Mouse (Mus musculus) forebrain, embryonic 11.5 days (tissue): Measurements from ENCODE around the gene Igdcc3. TPM values are rescaled to one million over a fixed set of nuclear protein-coding genes. Genes with fewer than 3 reads are reported as not detected.
A peak's percentile ranks its signal among the peaks of the same experiment; 100 is the strongest.

Experiments used
- ATAC-seq: fragments of 200-750 bp; cut with Nextera tagmentation; replicated peaks from 2 replicates; pipeline ENCODE4 v1.8.0; 2017; ENCODE audit warnings: moderate TSS enrichment; ENCODE audit not compliant: low FRiP score
- DNase-seq: peaks from one replicate; pipeline ENCODE4 v3.0.0-alpha.2; 2017; ENCODE audit warnings: low spot score
- H3K27ac ChIP-seq: fragments of 300-500 bp; sonication (generic); 2 replicates; pipeline ENCODE4 v1.5.1; 2014; ENCODE audit warnings: low read depth, low read length
- H3K27me3 ChIP-seq: fragments of 300-500 bp; sonication (generic); 2 replicates; pipeline ENCODE4 v1.6.1; 2014; ENCODE audit warnings: mild to moderate bottlenecking, low read length, mixed read lengths; ENCODE audit not compliant: control insufficient read depth, insufficient read depth
- H3K36me3 ChIP-seq: fragments of 300-500 bp; sonication (generic); 2 replicates; pipeline ENCODE4 v1.6.1; 2014; ENCODE audit warnings: mild to moderate bottlenecking, low read length, moderate library complexity, mixed read lengths; ENCODE audit not compliant: control insufficient read depth, insufficient read depth
- H3K4me1 ChIP-seq: fragments of 300-500 bp; sonication (generic); replicated peaks from 2 replicates; pipeline ENCODE4 v1.6.1; 2014; ENCODE audit warnings: low read length, mixed read lengths; ENCODE audit not compliant: control insufficient read depth, insufficient read depth
- H3K4me2 ChIP-seq: fragments of 300-500 bp; sonication (generic); 2 replicates; pipeline ENCODE4 v1.6.1; 2014; ENCODE audit warnings: low read depth, mild to moderate bottlenecking, low read length, moderate library complexity, mixed read lengths; ENCODE audit not compliant: severe bottlenecking
- H3K4me3 ChIP-seq: fragments of 300-500 bp; sonication (generic); 2 replicates; pipeline ENCODE4 v1.5.1; 2014; ENCODE audit warnings: low read depth, low read length
- H3K9ac ChIP-seq: fragments of 300-500 bp; sonication (generic); 2 replicates; pipeline ENCODE4 v1.6.1; 2014; ENCODE audit warnings: low read length
- H3K9me3 ChIP-seq: fragments of 300-500 bp; sonication (generic); 2 replicates; pipeline ENCODE4 v1.6.1; 2016; ENCODE audit warnings: low read length, mixed read lengths; ENCODE audit not compliant: control insufficient read depth
- WGBS: fragments of 180-500 bp; shearing (Covaris S2); extraction: QIAGEN DNeasy Blood & Tissue Kit; methylation state at CpG from one replicate; pipeline ENCODE4 v1.1.7; 2014; 5-methylcytosine and 5-hydroxymethylcytosine counted together
- polyA plus RNA-seq: library from polyadenylated mRNA; unstranded; fragments of >200 nt; fragmentation: Nextera tagmentation; extraction: Ambion mirVana; gene quantifications from 2 replicates; pipeline ENCODE4 v1.2.1, GENCODE M21; 2014

Igdcc3 gene
- polyA plus RNA-seq, 1 experiment from 2014 or later = 81.2 TPM

DNA sequence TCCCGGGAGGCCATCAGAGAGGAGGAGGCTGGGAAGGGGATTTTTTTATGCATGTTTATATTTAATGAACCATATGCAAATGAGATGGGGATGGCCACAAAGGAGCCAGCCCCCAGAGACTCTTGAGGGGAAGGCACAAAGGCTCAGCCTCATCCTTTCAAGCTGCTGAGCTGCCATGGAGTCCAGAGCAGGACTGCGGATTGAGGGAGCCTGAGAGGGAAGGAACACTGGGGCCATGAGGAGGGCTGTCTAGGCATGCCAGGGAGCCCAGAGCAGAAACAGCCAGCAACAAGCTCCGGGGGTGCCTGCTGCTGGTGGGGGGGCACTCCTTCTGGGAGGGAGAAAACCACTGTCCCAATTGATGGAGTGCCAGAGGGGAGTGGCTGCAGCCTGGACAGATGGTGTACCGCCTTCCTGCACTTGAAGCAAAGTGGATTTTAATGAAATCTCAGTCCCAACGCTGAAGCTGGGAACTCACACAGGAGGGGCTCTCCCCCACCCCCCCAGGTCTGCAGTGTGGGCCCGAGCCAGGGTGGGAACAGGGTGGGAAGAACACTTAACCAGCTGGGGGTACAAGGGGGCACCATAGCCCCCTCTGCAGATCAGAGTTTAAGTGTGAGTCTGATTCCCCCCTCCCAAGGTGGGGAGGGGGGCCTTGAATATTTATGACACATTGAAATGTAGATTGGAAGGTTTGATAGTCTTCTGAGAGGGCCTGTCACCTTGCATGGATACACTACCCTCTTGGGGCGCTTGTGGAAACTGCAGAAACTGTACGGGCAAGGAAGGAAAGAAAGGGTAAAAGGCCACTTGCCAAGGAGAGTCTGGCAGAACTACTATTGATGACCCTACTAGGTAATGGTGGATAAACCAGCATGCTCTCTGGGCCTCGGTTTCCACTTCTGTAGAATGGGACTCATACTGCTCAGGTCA is 35.2 kb downstream of the Igdcc3 start:
- Histone ChIP-seq H3K4me2 (peak overlapping the region; percentile 37), H3K9me3 (no peaks in the 10 kb centered on the region), H3K4me3 (no peak overlapping the region), H3K27ac (peak overlapping the region; percentile 98), H3K36me3 (peaks cover 2% of the 10 kb centered on the region; the same call in 1 of the 2 replicates), H3K27me3 (no peaks in the 10 kb centered on the region), H3K4me1 (peaks cover 61% of the 10 kb centered on the region), H3K9ac (peak overlapping the region; percentile 54)
- DNase-seq = peak; percentile 81
- peak; percentile 73 for ATAC-seq
- 24% methylated on average over 9 of the region's 9 CpGs for WGBS

DNA sequence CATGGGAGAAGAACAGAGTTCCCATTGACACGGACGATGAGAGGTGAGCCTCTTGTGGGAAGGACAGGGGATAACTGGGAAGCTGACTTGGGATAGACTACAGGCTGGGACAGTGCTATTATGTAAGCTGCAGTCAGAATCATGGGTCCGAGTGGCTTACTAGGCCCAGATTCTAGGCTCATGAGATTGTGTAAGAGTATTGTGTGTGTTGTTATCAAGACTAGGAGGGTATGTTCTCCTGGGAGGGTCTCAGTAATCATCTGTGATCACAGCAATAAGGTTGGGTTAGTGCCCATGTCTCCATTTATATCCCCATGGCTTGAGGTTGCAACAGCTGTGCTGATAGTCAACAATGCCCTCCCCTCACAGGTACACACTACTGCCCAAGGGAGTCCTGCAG is 36.5 kb downstream of the Igdcc3 start:
- Histone ChIP-seq H3K4me3 (no peak overlapping the region), H3K27me3 (no peaks in the 10 kb centered on the region), H3K27ac (peak overlapping the region; percentile 98), H3K9ac (peak overlapping the region; percentile 55; the same call in 1 of the 2 replicates), H3K36me3 (peaks cover 5% of the 10 kb centered on the region; the same call in 1 of the 2 replicates), H3K4me1 (peaks cover 64% of the 10 kb centered on the region), H3K4me2 (no peak overlapping the region; the same call in 1 of the 2 replicates), H3K9me3 (no peaks in the 10 kb centered on the region)
- ATAC-seq = no peak
- WGBS = 65% methylated on average over 3 of the region's 3 CpGs
- DNase-seq = no peak

DNA sequence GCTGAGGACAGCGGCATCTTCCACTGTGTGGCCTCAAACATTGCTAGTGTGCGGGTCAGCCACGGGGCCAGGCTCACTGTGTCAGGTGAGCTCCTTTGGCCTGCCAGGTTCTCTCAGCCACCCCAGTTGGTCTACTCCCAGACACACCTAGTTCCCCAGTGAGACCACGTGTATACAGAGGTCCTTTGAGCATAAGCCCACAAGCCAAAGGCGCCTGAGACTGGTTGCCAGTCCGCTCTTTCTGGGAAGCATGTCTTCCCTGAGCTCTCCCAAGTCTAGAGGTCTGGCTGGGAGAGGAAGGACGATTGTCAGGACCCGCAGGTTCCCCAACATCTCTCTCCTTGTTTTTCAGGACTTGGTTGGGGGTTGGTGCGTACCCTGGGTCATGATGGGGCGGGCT is 36.9 kb downstream of the Igdcc3 start:
- DNase-seq = no peak
- Histone ChIP-seq H3K9ac (peak overlapping the region; percentile 55), H3K27ac (peak overlapping the region; percentile 98), H3K9me3 (no peaks in the 10 kb centered on the region), H3K36me3 (peaks cover 9% of the 10 kb centered on the region; the same call in 1 of the 2 replicates), H3K27me3 (no peaks in the 10 kb centered on the region), H3K4me2 (peak overlapping the region; percentile 29; the same call in 1 of the 2 replicates), H3K4me1 (peaks cover 64% of the 10 kb centered on the region), H3K4me3 (no peak overlapping the region)
- 35% methylated on average over 10 of the region's 10 CpGs for WGBS
- ATAC-seq = no peak

DNA sequence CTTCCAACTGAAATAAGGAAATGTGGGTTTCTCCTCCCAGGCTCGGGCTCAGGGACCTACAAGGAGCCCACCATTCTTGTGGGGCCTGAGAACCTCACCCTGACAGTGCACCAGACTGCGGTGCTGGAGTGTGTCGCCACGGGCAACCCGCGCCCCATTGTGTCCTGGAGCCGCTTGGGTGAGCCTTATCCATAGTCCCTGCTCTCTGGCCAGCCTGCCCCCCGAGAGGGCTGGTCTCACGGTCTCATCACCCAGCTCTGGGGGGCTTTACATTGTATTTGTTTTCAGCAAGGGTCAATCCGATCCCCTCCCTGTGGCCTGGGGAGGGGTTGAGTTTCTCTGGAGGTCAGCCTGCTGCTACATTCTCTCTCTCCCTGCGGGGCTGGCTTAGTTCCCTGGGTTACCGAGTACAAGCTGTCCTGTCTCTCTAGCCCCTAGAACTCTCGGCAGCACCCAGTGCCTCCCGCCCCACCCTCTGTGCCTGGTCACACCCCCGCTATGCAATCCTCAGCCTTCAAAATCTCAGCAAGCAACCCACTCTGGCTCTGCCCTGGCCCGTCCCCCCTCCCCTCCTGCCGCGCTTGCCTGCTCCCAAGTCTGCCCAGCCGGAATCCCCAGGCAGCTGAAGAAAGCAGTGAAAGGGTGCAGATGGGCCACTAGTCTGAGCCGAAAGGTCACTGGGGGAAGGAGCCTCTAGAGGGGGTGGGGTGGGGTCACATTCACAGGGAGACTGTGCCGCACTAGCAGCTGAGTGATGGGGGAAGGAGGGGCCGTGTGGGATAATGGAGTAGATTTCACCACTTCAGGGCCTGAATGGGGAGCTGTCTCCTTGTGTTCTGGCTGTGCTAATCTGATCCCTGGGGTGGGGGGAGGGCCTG is 37.6 kb downstream of the Igdcc3 start:
- H3K4me1 ChIP-seq = peaks cover 64% of the 10 kb centered on the region
- DNase-seq = peak; percentile 84
- H3K4me3 ChIP-seq = no peak overlapping the region
- peak overlapping the region; percentile 29 for H3K4me2 ChIP-seq
- H3K27ac ChIP-seq = peak overlapping the region; percentile 98
- peaks cover 9% of the 10 kb centered on the region; the same call in 1 of the 2 replicates for H3K36me3 ChIP-seq
- peak overlapping the region; percentile 55 for H3K9ac ChIP-seq
- ATAC-seq = peak; percentile 71
- WGBS = 3% methylated on average over 22 of the region's 22 CpGs
- no peaks in the 10 kb centered on the region for H3K27me3 ChIP-seq
- H3K9me3 ChIP-seq = no peaks in the 10 kb centered on the region

DNA sequence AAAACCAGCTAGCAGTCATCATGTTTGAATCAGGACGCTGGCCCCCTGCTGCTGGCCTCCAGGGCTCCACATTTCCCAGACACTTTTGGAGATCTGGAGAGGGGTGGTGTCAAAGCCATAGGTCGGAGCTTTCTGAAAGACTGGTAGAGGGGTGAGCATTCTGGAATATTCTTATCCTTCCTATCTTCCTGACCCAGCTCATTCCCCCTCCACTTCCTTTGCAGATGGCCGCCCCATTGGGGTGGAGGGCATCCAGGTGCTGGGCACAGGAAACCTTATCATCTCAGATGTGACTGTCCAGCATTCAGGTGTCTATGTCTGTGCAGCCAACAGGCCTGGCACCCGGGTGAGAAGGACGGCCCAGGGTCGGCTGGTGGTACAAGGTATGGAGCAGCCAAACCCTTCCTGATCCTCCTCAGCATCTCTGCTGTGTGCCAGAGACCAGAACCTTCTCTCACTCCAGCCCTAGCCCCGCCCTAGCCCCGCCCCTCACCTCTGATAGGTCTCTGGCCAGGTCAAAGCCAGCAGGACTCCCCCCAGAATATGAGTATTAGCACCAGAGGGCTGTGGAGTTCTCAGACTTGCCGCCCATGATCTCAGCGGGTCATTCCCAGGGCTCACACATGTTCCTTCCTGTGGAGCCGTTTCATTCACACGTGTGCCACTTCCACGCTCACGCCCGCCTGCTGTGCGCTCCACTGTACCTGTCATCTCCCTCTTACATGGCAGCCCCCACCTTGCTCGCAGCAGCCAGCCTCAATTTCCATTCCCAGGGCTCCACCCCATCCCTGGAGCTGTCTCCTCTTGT is 39.0 kb downstream of the Igdcc3 start:
- Histone ChIP-seq H3K4me3 (no peak overlapping the region), H3K27ac (peak overlapping the region; percentile 98), H3K27me3 (no peaks in the 10 kb centered on the region), H3K4me2 (no peak overlapping the region), H3K4me1 (peaks cover 63% of the 10 kb centered on the region), H3K9me3 (no peaks in the 10 kb centered on the region), H3K9ac (no peak overlapping the region; the same call in 1 of the 2 replicates), H3K36me3 (peaks cover 9% of the 10 kb centered on the region; the same call in 1 of the 2 replicates)
- no peak for DNase-seq
- no peak for ATAC-seq
- 30% methylated on average over 17 of the region's 17 CpGs for WGBS

DNA sequence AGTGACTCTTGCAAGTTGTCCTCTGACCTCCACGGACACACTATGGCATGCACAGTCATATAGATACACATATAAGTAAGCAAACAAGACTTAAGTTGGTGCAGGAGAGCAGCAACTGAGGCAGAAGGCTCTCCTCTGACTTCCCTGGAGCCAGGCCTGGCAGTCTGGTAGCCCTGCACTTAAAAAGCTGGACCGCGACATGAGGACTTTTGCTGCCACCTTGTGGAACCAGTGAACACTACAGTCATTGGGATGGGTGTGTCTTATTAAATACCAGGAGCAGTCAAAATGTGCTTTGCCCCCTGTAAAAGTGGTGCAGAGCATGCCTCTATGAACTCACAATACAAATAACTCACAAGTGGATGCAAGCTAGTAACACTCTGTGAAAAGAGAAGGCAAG is 47.6 kb downstream of the Igdcc3 start:
- H3K36me3 ChIP-seq = peaks cover 4% of the 10 kb centered on the region; the same call in 1 of the 2 replicates
- H3K27ac ChIP-seq = no peak overlapping the region
- H3K4me1 ChIP-seq = peaks cover 13% of the 10 kb centered on the region
- H3K4me2 ChIP-seq = no peak overlapping the region
- H3K9ac ChIP-seq = no peak overlapping the region
- WGBS = 3% methylated on average over 3 of the region's 3 CpGs
- peak; percentile 90 for DNase-seq
- H3K4me3 ChIP-seq = no peak overlapping the region
- peak; percentile 66 for ATAC-seq
- no peaks in the 10 kb centered on the region for H3K27me3 ChIP-seq
- H3K9me3 ChIP-seq = no peaks in the 10 kb centered on the region

DNA sequence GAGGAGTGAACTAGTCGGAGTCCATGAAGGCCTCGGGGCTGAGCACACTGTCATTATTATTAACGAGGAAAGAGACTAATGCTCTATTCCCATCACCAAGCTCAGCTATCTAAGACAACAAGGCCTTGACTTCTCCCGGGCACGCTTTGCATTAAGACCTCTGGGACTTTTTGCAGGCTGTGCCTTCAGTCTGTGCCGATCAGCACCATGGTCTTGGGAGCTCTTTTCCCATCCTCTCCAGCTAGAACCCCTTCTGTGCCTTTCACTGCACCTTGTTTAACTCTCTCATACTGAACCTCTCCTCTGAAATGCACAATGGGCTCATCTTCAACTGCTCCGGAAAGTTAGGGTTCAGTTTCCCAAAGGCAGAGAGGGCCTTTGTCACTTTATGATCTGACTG is 49.3 kb downstream of the Igdcc3 start:
- no peak overlapping the region; the same call in 1 of the 2 replicates for H3K9ac ChIP-seq
- ATAC-seq = no peak

More for the DNA sequence above, 49.3 kb downstream of the Igdcc3 start:
- 57% methylated on average over 7 of the region's 7 CpGs for WGBS
- H3K4me3 ChIP-seq = no peak overlapping the region
- H3K4me1 ChIP-seq = peaks cover 17% of the 10 kb centered on the region
- H3K27me3 ChIP-seq = no peaks in the 10 kb centered on the region
- peaks cover 4% of the 10 kb centered on the region; the same call in 1 of the 2 replicates for H3K36me3 ChIP-seq
- H3K27ac ChIP-seq = no peak overlapping the region
- no peaks in the 10 kb centered on the region for H3K9me3 ChIP-seq
- no peak overlapping the region for H3K4me2 ChIP-seq
- no peak for DNase-seq
